Mouse (Mus musculus) CH12.LX (cell line): ENCODE data around the gene Plekhb2.

ENCODE experiments used
- CTCF ChIP-seq, 2 experiments: IDR thresholded peaks in 1 of 2; conservative IDR thresholded peaks in 1 of 2; 2 replicates each; pipeline ENCODE4 v1.5.1; 2011 to 2012; ENCODE audit warnings: low read depth in 2 of 2, low read length in 2 of 2, improper control_type of control experiment in 1 of 2, inconsistent platforms in 1 of 2, mild to moderate bottlenecking in 1 of 2, moderate library complexity in 1 of 2
- EP300 ChIP-seq: IDR thresholded peaks from 2 replicates; pipeline ENCODE4 v1.6.1; 2011; ENCODE audit warnings: low read length, improper control_type of control experiment
- HCFC1 ChIP-seq: IDR thresholded peaks from 2 replicates; pipeline ENCODE4 v1.6.1; 2012; ENCODE audit warnings: low read depth, mild to moderate bottlenecking, inconsistent platforms, low read length, improper control_type of control experiment
- MAFK ChIP-seq: IDR thresholded peaks from 2 replicates; pipeline ENCODE4 v1.6.1; 2011; ENCODE audit warnings: low read length, improper control_type of control experiment; ENCODE audit not compliant: insufficient replicate concordance
- MAX ChIP-seq: IDR thresholded peaks from 2 replicates; pipeline ENCODE4 v1.6.1; 2011; ENCODE audit warnings: low read length, improper control_type of control experiment
- MXI1 ChIP-seq: IDR thresholded peaks from 2 replicates; pipeline ENCODE4 v1.6.1; 2011; ENCODE audit warnings: mild to moderate bottlenecking, low read depth, low read length, improper control_type of control experiment
- POLR2A ChIP-seq: IDR thresholded peaks from 2 replicates; pipeline ENCODE4 v1.6.1; 2011; ENCODE audit warnings: low read depth, mild to moderate bottlenecking, improper control_type of control experiment, low read length
- TCF12 ChIP-seq: IDR thresholded peaks from 2 replicates; pipeline ENCODE4 v1.6.1; 2014; ENCODE audit warnings: low read depth, mild to moderate bottlenecking, inconsistent platforms, low read length, improper control_type of control experiment
- USF1 ChIP-seq: IDR thresholded peaks from 2 replicates; pipeline ENCODE4 v1.6.1; 2014; ENCODE audit warnings: low read depth, mild to moderate bottlenecking, inconsistent platforms, low read length, improper control_type of control experiment
- USF2 ChIP-seq: conservative IDR thresholded peaks from 2 replicates; pipeline ENCODE4 v1.6.1; 2011; ENCODE audit warnings: low read depth, low read length, improper control_type of control experiment

DNA sequence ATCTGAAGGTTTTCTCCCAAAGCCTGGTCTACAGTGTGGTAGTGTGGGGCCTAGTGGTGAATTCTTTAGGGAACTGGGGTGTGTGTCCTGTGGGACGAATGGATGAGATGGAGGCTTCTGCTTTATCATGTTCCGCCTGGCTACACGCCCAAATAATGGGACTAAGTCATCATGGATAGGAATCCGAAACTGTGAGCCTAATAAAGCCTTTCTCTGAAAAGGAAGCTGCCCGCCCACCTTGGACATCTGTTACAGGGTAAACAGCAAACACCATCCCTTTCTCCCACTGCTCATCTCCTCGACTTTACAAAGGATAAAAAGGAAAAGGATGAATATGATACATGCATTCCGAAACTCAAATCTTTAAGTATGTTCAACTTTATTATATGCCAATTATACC lies 27.8 kb upstream of the Plekhb2 start:
- TF ChIP-seq MAFK = no peak
- TF ChIP-seq POLR2A = no peak
- no peak for TF ChIP-seq CTCF (conservative IDR thresholded peaks at IDR 0.05 in 1 of 2, IDR thresholded peaks at IDR 0.05 in 1 of 2; ENCODE audit: low read depth in 2 of 2, low read length in 2 of 2)
- no peak for TF ChIP-seq EP300
- no peak for TF ChIP-seq USF2
- TF ChIP-seq MAX = no peak
- TF ChIP-seq TCF12 = no peak
- TF ChIP-seq MXI1 = no peak
- no peak for TF ChIP-seq USF1
- no peak for TF ChIP-seq HCFC1
